Mouse (Mus musculus) hindbrain, embryonic 16.5 days (tissue): ENCODE results near the gene Eef2. TPM values are rescaled to one million over a fixed set of nuclear protein-coding genes. Genes with fewer than 3 reads are reported as not detected.

Experiments
- ATAC-seq: fragments of 200-750 bp; cut with Nextera tagmentation; 2 replicates; pipeline ENCODE4 v1.8.0; 2017; ENCODE audit warnings: moderate TSS enrichment, moderate library complexity
- H3K27ac ChIP-seq: fragments of 300-500 bp; sonication (generic); 2 replicates; pipeline ENCODE4 v1.5.1; 2014; ENCODE audit warnings: low read depth, mild to moderate bottlenecking, control low read depth, low read length, moderate library complexity
- H3K27me3 ChIP-seq: fragments of 300-500 bp; sonication (generic); replicated peaks from 2 replicates; pipeline ENCODE4 v1.6.1; 2014; ENCODE audit warnings: low read length; ENCODE audit not compliant: control insufficient read depth, insufficient read depth
- H3K36me3 ChIP-seq: fragments of 300-500 bp; sonication (generic); 2 replicates; pipeline ENCODE4 v1.6.1; 2014; ENCODE audit warnings: mild to moderate bottlenecking, low read length, moderate library complexity, mixed read lengths; ENCODE audit not compliant: control insufficient read depth, insufficient read depth
- H3K4me1 ChIP-seq: fragments of 300-500 bp; sonication (generic); 2 replicates; pipeline ENCODE4 v1.6.1; 2014; ENCODE audit warnings: low read depth, low read length; ENCODE audit not compliant: control insufficient read depth, insufficient read depth
- H3K4me2 ChIP-seq: fragments of 300-500 bp; sonication (generic); 2 replicates; pipeline ENCODE4 v1.6.1; 2014; ENCODE audit warnings: mild to moderate bottlenecking, low read length, control low read depth, moderate library complexity
- H3K4me3 ChIP-seq: fragments of 300-500 bp; sonication (generic); 2 replicates; pipeline ENCODE4 v1.5.1; 2014; ENCODE audit warnings: mild to moderate bottlenecking, low read length, control low read depth, moderate library complexity
- H3K9ac ChIP-seq: fragments of 300-500 bp; sonication (generic); 2 replicates; pipeline ENCODE4 v1.6.1; 2014; ENCODE audit warnings: low read depth, mild to moderate bottlenecking, control low read depth, low read length, moderate library complexity
- H3K9me3 ChIP-seq: fragments of 300-500 bp; sonication (generic); 2 replicates; pipeline ENCODE4 v1.6.1; 2014; ENCODE audit warnings: mild to moderate bottlenecking, low read length, moderate library complexity; ENCODE audit not compliant: control insufficient read depth
- WGBS: fragments of 180-500 bp; shearing (Covaris S2); extraction: QIAGEN DNeasy Blood & Tissue Kit; methylation state at CpG from one replicate; pipeline ENCODE4 v1.1.7; 2014; 5-methylcytosine and 5-hydroxymethylcytosine counted together
- polyA plus RNA-seq: library from polyadenylated mRNA; unstranded; fragments of >200 nt; fragmentation: Nextera tagmentation; extraction: Ambion mirVana; gene quantifications from 2 replicates; pipeline ENCODE4 v1.2.1, GENCODE M21; 2015

Gene Eef2
- polyA plus RNA-seq, result 525 and 551 TPM in 2 replicates

- peak within 1 kb of the TSS; percentile 76 for H3K9ac ChIP-seq
- no peaks in the 10 kb centered on the region for H3K9me3 ChIP-seq
- under 1% methylated on average over 77 of the region's 77 CpGs for WGBS
These were observed at the start of gene Eef2 for GRCm38 (mm10) chr10:81176466-81177271. TSS of gene Eef2 (plus strand) at chr10:81176631.

GRCm38 (mm10) chr10:81134181-81134587, 42.2 kb upstream of the Eef2 start:
- no peak overlapping the region for H3K9ac ChIP-seq
- no peak overlapping the region for H3K4me2 ChIP-seq
- no peaks in the 10 kb centered on the region for H3K36me3 ChIP-seq
- no peak overlapping the region for H3K4me3 ChIP-seq
- H3K4me1 ChIP-seq, result peaks cover 21% of the 10 kb centered on the region
- H3K27me3 ChIP-seq, result peaks cover 15% of the 10 kb centered on the region
- no peak for ATAC-seq
- H3K27ac ChIP-seq, result no peak overlapping the region
- WGBS, result 7% methylated on average over 16 of the region's 16 CpGs
- H3K9me3 ChIP-seq, result no peaks in the 10 kb centered on the region

More at GRCm38 (mm10) chr10:81176466-81177271, at the start of gene Eef2:
- Histone ChIP-seq H3K4me1 (peaks cover 45% of the 10 kb centered on the region), H3K4me3 (peak within 1 kb of the TSS; percentile 55), H3K4me2 (peak within 1 kb of the TSS; percentile 96), H3K27me3 (no peaks in the 10 kb centered on the region), H3K27ac (peak within 1 kb of the TSS; percentile 90), H3K36me3 (peaks cover 40% of the 10 kb centered on the region)
- peak; percentile 70 for ATAC-seq

GRCm38 (mm10) chr10:81134966-81135681, 41.3 kb upstream of the Eef2 start, which contains the start of gene Zbtb7a:
TSS of gene Zbtb7a (plus strand) at chr10:81135220.
- no peak for ATAC-seq
- peaks cover 28% of the 10 kb centered on the region for H3K4me1 ChIP-seq
- peak within 1 kb of the TSS; percentile 96 for H3K27ac ChIP-seq
- peak within 1 kb of the TSS; percentile 91 for H3K9ac ChIP-seq
- no peaks in the 10 kb centered on the region for H3K36me3 ChIP-seq
- H3K9me3 ChIP-seq, result no peaks in the 10 kb centered on the region
- H3K4me2 ChIP-seq, result peak within 1 kb of the TSS; percentile 98
- peak within 1 kb of the TSS; percentile 88 for H3K4me3 ChIP-seq
- H3K27me3 ChIP-seq, result peaks cover 13% of the 10 kb centered on the region
- WGBS, result 3% methylated on average over 41 of the region's 41 CpGs

- Histone ChIP-seq H3K9me3 (no peaks in the 10 kb centered on the region), H3K4me1 (peaks cover 36% of the 10 kb centered on the region), H3K27ac (peak overlapping the region; percentile 96), H3K27me3 (peaks cover 12% of the 10 kb centered on the region), H3K36me3 (no peaks in the 10 kb centered on the region), H3K4me3 (peak overlapping the region; percentile 88), H3K4me2 (peak overlapping the region; percentile 98), H3K9ac (peak overlapping the region; percentile 91)
- WGBS, result under 1% methylated on average over 57 of the region's 86 CpGs
- peak; percentile 32 for ATAC-seq
These were observed 40.4 kb upstream of the Eef2 start for GRCm38 (mm10) chr10:81135831-81136705.

- H3K4me1 ChIP-seq, result peaks cover 38% of the 10 kb centered on the region
- H3K9me3 ChIP-seq, result no peaks in the 10 kb centered on the region
These were observed 39.7 kb upstream of the Eef2 start for GRCm38 (mm10) chr10:81136706-81137231.

GRCm38 (mm10) chr10:81137252-81138130, 38.9 kb upstream of the Eef2 start:
- WGBS, result under 1% methylated on average over 62 of the region's 89 CpGs
- Histone ChIP-seq H3K9me3 (no peaks in the 10 kb centered on the region), H3K9ac (peak overlapping the region; percentile 91), H3K27ac (peak overlapping the region; percentile 96), H3K27me3 (peaks cover 12% of the 10 kb centered on the region), H3K36me3 (no peaks in the 10 kb centered on the region), H3K4me1 (peaks cover 39% of the 10 kb centered on the region), H3K4me2 (peak overlapping the region; percentile 92), H3K4me3 (peak overlapping the region; percentile 88)
- peak; percentile 92 for ATAC-seq

More at GRCm38 (mm10) chr10:81136706-81137231, 39.7 kb upstream of the Eef2 start:
- Histone ChIP-seq H3K27ac (peak overlapping the region; percentile 96), H3K9ac (peak overlapping the region; percentile 91), H3K27me3 (peaks cover 12% of the 10 kb centered on the region), H3K36me3 (no peaks in the 10 kb centered on the region), H3K4me2 (peak overlapping the region; percentile 98), H3K4me3 (peak overlapping the region; percentile 88)
- under 1% methylated on average over 42 of the region's 50 CpGs for WGBS
- peak; percentile 53 for ATAC-seq

GRCm38 (mm10) chr10:81138131-81138782, 38.2 kb upstream of the Eef2 start:
- ATAC-seq, result 0 out of 2 replicates have a peak, but pooled peaks have one; percentile 0
- peaks cover 8% of the 10 kb centered on the region; the same call in 1 of the 2 replicates for H3K27me3 ChIP-seq
- H3K36me3 ChIP-seq, result no peaks in the 10 kb centered on the region
- H3K9me3 ChIP-seq, result no peaks in the 10 kb centered on the region
- peaks cover 45% of the 10 kb centered on the region for H3K4me1 ChIP-seq
- H3K9ac ChIP-seq, result peak overlapping the region; percentile 89
- peak overlapping the region; percentile 92 for H3K4me2 ChIP-seq
- WGBS, result 3% methylated on average over 22 of the region's 24 CpGs
- peak overlapping the region; percentile 88 for H3K4me3 ChIP-seq
- peak overlapping the region; percentile 79 for H3K27ac ChIP-seq
